Mouse (Mus musculus): ENCODE measurements around the gene Dcun1d2. TPM values are rescaled to one million over a fixed set of nuclear protein-coding genes. Genes with fewer than 3 reads are reported as not detected.

Gene Dcun1d2
- polyA plus RNA-seq, 1 experiment from 2014 or later = 32.5 TPM

DNA sequence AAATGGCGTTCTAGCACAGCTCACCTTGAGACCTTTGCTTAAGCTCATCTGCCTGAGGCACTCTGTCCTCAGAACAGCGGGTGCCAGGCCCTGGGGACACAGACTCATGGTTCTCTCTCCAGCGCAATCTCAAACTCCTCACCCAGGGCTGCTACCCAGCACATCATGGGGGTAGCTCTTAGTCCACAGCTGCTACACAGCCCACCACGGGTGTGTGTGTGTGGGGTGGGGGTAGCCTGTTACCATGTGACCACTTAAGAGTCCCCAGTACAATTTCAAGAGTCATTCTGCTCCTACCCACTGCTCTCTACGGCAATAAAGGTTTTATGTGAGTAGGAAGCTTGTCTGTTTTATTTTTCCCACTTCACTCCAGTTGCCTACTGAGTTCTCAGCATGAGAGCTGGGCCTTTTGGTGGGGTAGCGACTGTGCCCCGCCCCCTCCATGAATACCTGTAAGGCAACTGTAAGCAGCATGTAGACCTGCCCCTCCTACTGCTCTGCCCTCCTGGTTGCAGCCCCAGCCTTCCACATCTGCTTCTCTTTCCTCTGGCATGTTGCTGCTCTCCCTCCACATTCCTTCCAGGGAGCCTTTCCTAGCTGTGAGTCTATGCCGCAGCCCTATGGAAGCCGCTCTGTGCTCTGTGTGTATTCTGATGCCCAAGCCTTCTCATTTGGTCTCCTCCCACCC lies 58.9 kb downstream of the Dcun1d2 start:
- TF ChIP-seq CTCF (IDR thresholded peaks at IDR 0.05) = no peak
- POLR2A ChIA-PET = no interaction called here
- no peak for ATAC-seq
- no peak for DNase-seq (ENCODE audit: low read depth, low spot score)
- in situ Hi-C loops (cut with MboI; ENCODE audit: low pct_unique_long_range_greater_than_20kb) = no loop called here
- CTCF ChIA-PET = no interaction called here
- H3K27me3 ChIP-seq = peaks cover 64% of the 10 kb centered on the region

- H3K27me3 ChIP-seq = peaks cover 59% of the 10 kb centered on the region
- ChIA-PET POLR2A (no interaction called here), CTCF (no interaction called here)
- no peak for DNase-seq (ENCODE audit: low read depth, low spot score)
- in situ Hi-C loops (cut with MboI; ENCODE audit: low pct_unique_long_range_greater_than_20kb) = no loop called here
- ATAC-seq = no peak
- TF ChIP-seq CTCF (IDR thresholded peaks at IDR 0.05) = no peak
These were observed 60.7 kb downstream of the Dcun1d2 start for GRCm38 (mm10) chr8:13227184-13227583.

GRCm38 (mm10) chr8:13226288-13226687 lies 61.6 kb downstream of the Dcun1d2 start:
- CTCF ChIA-PET = no interaction called here
- DNase-seq (ENCODE audit: low read depth, low spot score) = no peak
- no peak for ATAC-seq
- peaks cover 60% of the 10 kb centered on the region for H3K27me3 ChIP-seq
- no peak for TF ChIP-seq CTCF (IDR thresholded peaks at IDR 0.05)
- in situ Hi-C loops (cut with MboI; ENCODE audit: low pct_unique_long_range_greater_than_20kb) = no loop called here
- POLR2A ChIA-PET = no interaction called here

DNA sequence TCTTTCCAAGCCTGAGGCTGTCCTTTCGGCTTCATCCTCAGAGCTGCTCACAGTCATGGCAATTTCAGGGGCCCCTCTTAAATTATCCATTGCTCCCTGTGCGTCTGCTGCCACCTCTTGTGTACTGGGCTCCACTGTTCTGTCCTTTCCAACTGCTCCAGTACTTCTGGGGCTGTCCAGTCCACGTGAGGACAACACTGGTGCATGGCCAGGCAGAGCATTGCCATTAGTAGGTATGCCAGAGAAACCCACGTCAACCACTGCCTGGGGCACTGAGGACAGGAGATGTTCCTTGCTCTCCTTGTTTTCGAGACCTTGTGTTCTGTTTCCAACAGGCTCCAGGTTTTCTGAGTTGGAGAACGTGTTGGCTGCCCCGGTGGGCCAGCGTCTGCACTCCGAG lies 63.5 kb downstream of the Dcun1d2 start:
- ChIA-PET POLR2A (no interaction called here), CTCF (no interaction called here)
- DNase-seq (ENCODE audit: low read depth, low spot score) (no peak), ATAC-seq (no peak)
- H3K27me3 ChIP-seq = peaks cover 53% of the 10 kb centered on the region
- in situ Hi-C loops (cut with MboI; ENCODE audit: low pct_unique_long_range_greater_than_20kb) = no loop called here
- TF ChIP-seq CTCF (IDR thresholded peaks at IDR 0.05) = no peak

DNA sequence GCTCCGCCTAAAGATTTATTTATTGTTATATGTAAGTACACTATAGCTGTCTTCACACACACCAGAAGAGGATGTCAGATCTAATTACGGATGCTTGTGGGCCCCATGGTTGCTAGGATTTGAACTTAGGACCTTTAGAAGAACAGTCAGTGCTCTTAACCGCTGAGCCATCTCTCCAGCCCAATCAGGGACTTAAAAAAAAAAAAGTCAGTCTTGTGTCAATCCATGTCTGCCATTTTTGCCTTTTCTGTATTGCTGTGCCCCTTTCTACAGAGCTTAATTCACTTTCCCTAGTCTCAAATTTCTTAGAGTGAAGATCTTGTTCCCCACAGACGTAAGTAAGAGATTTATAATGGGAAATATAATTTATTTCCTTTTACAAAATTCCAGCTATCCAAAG lies 69.5 kb downstream of the Dcun1d2 start:
- in situ Hi-C loops (cut with MboI; ENCODE audit: low pct_unique_long_range_greater_than_20kb) = loop anchor here (10.0 kb wide), 1 partner anchor 324 kb away; no protein-coding TSS in a partner anchor
- no peak for TF ChIP-seq CTCF (IDR thresholded peaks at IDR 0.05)
- ATAC-seq (no peak), DNase-seq (ENCODE audit: low read depth, low spot score) (no peak)
- H3K27me3 ChIP-seq = peaks cover 42% of the 10 kb centered on the region
- CTCF ChIA-PET = no interaction called here
- POLR2A ChIA-PET = no interaction called here

- ChIA-PET POLR2A (no interaction called here), CTCF (no interaction called here)
- ATAC-seq (no peak), DNase-seq (ENCODE audit: low read depth, low spot score) (no peak)
- H3K27me3 ChIP-seq = peaks cover 41% of the 10 kb centered on the region
- no peak for TF ChIP-seq CTCF (IDR thresholded peaks at IDR 0.05)
- in situ Hi-C loops (cut with MboI; ENCODE audit: low pct_unique_long_range_greater_than_20kb) = loop anchor here (10.0 kb wide), 1 partner anchor 323 kb away; no protein-coding TSS in a partner anchor
These were observed 69.9 kb downstream of the Dcun1d2 start for GRCm38 (mm10) chr8:13217986-13218385.

- no peak for DNase-seq (ENCODE audit: low read depth, low spot score)
- in situ Hi-C loops (cut with MboI; ENCODE audit: low pct_unique_long_range_greater_than_20kb) = loop anchor here (10.0 kb wide), 1 partner anchor 322 kb away; no protein-coding TSS in a partner anchor
- H3K27me3 ChIP-seq = peaks cover 34% of the 10 kb centered on the region
- no peak for ATAC-seq
- POLR2A ChIA-PET = no interaction called here
- TF ChIP-seq CTCF (IDR thresholded peaks at IDR 0.05) = no peak
- CTCF ChIA-PET = interaction anchor here (2.2 kb wide), 1 partner anchor 12 kb away, joined by 5 read pairs; no protein-coding TSS in a partner anchor
These were observed 70.8 kb downstream of the Dcun1d2 start for GRCm38 (mm10) chr8:13217093-13217492.

GRCm38 (mm10) chr8:13216386-13216785 lies 71.5 kb downstream of the Dcun1d2 start:
- CTCF ChIA-PET = interaction anchor here (2.2 kb wide), 1 partner anchor 12 kb away, joined by 5 read pairs; no protein-coding TSS in a partner anchor
- POLR2A ChIA-PET = no interaction called here
- no peak for DNase-seq (ENCODE audit: low read depth, low spot score)
- no peak for ATAC-seq
- no peak for TF ChIP-seq CTCF (IDR thresholded peaks at IDR 0.05)
- peaks cover 28% of the 10 kb centered on the region for H3K27me3 ChIP-seq
- in situ Hi-C loops (cut with MboI; ENCODE audit: low pct_unique_long_range_greater_than_20kb) = loop anchor here (10.0 kb wide), 1 partner anchor 322 kb away; no protein-coding TSS in a partner anchor

DNA sequence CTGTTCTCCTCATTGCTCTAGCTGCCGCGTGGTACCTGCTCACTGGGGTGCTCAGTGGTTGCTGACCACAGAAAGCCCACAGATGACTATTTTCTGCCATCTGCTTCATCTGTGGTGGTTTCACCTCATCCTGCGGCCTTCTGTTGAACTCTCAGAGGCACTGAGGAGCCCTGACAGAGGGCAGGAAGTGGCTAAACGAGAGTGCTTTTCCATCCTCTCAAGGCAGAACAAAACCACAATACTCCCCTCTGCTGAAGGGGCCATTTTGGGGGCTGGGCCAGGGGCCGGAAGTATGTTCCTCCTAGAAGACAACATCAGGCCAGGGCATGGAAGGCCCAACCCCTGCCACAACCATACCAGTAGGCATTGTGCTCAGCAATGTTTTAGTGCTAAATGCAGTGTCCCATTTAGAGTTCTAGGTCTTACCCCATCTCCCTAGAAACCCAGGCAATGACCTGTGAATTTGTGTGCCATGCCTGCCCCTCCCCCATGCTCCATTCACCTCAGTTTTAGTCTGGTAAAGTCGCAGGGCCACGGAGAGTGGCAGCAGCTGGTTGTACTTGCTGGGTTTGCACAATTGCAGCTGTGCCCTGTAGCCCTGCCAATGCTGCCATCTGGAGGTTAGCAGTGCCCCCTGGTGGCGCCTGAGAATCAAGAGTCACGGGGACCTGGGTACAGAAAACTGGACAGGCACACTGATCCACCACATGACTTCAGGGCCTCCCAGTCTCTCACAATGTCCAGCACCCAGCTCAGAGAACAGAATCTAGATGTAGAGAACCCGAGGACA lies 74.3 kb downstream of the Dcun1d2 start:
- DNase-seq (ENCODE audit: low read depth, low spot score) (peak; percentile 34), ATAC-seq (peak; percentile 85)
- in situ Hi-C loops (cut with MboI; ENCODE audit: low pct_unique_long_range_greater_than_20kb) = loop anchor here (5.0 to 10.0 kb wide), 2 partner anchors 71 to 319 kb away; no protein-coding TSS in a partner anchor
- TF ChIP-seq CTCF (IDR thresholded peaks at IDR 0.05) = peak; percentile 95
- ChIA-PET POLR2A (no interaction called here), CTCF (interaction anchor here (0.7 to 1.3 kb wide), 2 partner anchors 66 to 320 kb away, joined by 3 read pairs; no protein-coding TSS in a partner anchor)
- peaks cover 10% of the 10 kb centered on the region for H3K27me3 ChIP-seq

DNA sequence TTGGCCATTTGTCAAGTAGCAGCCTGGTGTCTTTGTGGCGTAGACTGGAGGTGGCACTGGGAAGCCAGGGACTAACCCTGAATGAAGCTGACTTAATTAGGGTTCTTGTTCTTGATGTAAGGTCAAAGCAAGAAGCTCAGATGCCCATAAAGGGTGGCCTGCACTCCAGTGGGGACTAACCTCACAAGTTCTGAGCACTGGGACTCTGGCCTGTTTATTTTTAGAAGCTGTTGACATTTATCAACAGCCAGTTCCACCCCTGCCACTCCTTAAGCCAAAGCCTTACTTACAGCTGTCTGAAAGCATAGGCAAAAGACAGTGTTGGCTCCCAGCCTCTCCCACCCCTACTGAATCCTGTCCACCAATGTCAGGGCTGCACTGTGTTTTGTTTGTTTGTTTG lies 78.2 kb downstream of the Dcun1d2 start:
- no peak for DNase-seq (ENCODE audit: low read depth, low spot score)
- in situ Hi-C loops (cut with MboI; ENCODE audit: low pct_unique_long_range_greater_than_20kb) = loop anchor here (5.0 to 10.0 kb wide), 3 partner anchors 67 to 315 kb away; no protein-coding TSS in a partner anchor
- no peak for ATAC-seq
- H3K27me3 ChIP-seq = no peaks in the 10 kb centered on the region
- no peak for TF ChIP-seq CTCF (IDR thresholded peaks at IDR 0.05)
- ChIA-PET CTCF (no interaction called here), POLR2A (no interaction called here)

Measured in Patski (cell line).